ENCODE assay signal across 8 mouse cellular contexts in genomic region chr7:51878730-51879129, GRCm38 (mm10). TPM values are rescaled to one million over a fixed set of nuclear protein-coding genes. Genes with fewer than 3 reads are reported as not detected.
DNase-seq lines count a peak whose midpoint lies in the region; ATAC-seq lines count a peak whose summit lies in the region.

No protein-coding gene starts in this region.

- H3K4me1 ChIP-seq in heart, embryonic 14.5 days (ENCODE audit: control insufficient read depth in 2 of 2, insufficient read depth in 2 of 2, low read length in 2 of 2) = peaks cover 0 to 2% of the 10 kb centered on the region in 2 experiments; a peak in 2 of 4 replicates

- H3K4me3 ChIP-seq in heart, embryonic 14.5 days (ENCODE audit: control insufficient read depth in 1 of 2, insufficient read depth in 1 of 2, low read depth in 1 of 2, low read length in 2 of 2) = peak overlapping the region; percentile 54 to 60

- ATAC-seq in heart, embryonic 14.5 days (ENCODE audit: insufficient number of reproducible peaks, insufficient read depth, low FRiP score, low read depth) = peak; percentile 21; the same call in 1 of the 2 replicates

- H3K4me2 ChIP-seq in heart, embryonic 14.5 days (ENCODE audit: low read length) = peak overlapping the region; percentile 94

- 3% methylated on average over 8 of the region's 8 CpGs for WGBS in heart, embryonic 14.5 days

- H3K27ac ChIP-seq in heart, embryonic 14.5 days (replicated peaks in 1 of 2; ENCODE audit: control insufficient read depth in 1 of 2, insufficient read depth in 1 of 2, low read depth in 2 of 2, low read length in 2 of 2) = peak overlapping the region; percentile 70 to 79

- no peak for DNase-seq in heart, adult 9 months (ENCODE audit: low spot score in 2 of 2)
- DNase-seq in R1 (ENCODE audit: low read depth, low spot score) = peak; percentile 11
- DNase-seq in heart, postnatal 4 days = peak; percentile 8
- DNase-seq in mesoderm, embryonic 11.5 days (ENCODE audit: low read depth, low spot score) = peak; percentile 38
- no peak for DNase-seq in frontal cortex, adult 2 months (ENCODE audit: extremely low spot score in 1 of 2, low spot score in 1 of 2)
- DNase-seq in testis, postnatal 14 days (ENCODE audit: low spot score) = no peak
- DNase-seq in frontal cortex, postnatal 25 days (ENCODE audit: low spot score in 2 of 2) = no peak

- no peaks in the 10 kb centered on the region for H3K9me3 ChIP-seq in heart, embryonic 14.5 days (ENCODE audit: control insufficient read depth, low read length)

- no peaks in the 10 kb centered on the region for H3K36me3 ChIP-seq in heart, embryonic 14.5 days (ENCODE audit: control insufficient read depth, insufficient read depth, low read length)

- peak overlapping the region; percentile 77 for H3K9ac ChIP-seq in heart, embryonic 14.5 days (ENCODE audit: low read length)

- no peaks in the 10 kb centered on the region for H3K27me3 ChIP-seq in heart, embryonic 14.5 days (ENCODE audit: control insufficient read depth, insufficient read depth, low read length)

RNA-seq across cellular contexts. Expression of gene Fancf, which starts 16.7 kb away (rescaled TPM):
- 7.6 and 9.3 TPM in 2 replicates for polyA plus RNA-seq in heart, embryonic 14.5 days (2014; fragmentation: Nextera tagmentation; extraction: Ambion mirVana)
- 1 to 10 TPM; 3.7 to 4.9 TPM for total RNA-seq in heart, postnatal 4 days (2021)
- 4.8 and 5.0 TPM in 2 replicates for polyA plus RNA-seq in frontal cortex, adult 2 months (2012; rRNA removed)

RNA-seq across cellular contexts. Expression of gene Gas2, which starts 16.9 kb away (rescaled TPM):
- polyA plus RNA-seq in heart, embryonic 14.5 days (2014; fragmentation: Nextera tagmentation; extraction: Ambion mirVana) = 7.8 and 9.8 TPM in 2 replicates
- 10 to 100 TPM; 12.9 to 16.4 TPM for total RNA-seq in heart, postnatal 4 days (2021)
- polyA plus RNA-seq in frontal cortex, adult 2 months (2012; rRNA removed) = 9.7 and 11.5 TPM in 2 replicates

Comparison
In these comparisons a context has a peak if more than half of its experiments do, and no peak if none do; other contexts are left out.
1. DNase-seq: peak in R1 (single experiment), heart, postnatal 4 days (single experiment) and mesoderm, embryonic 11.5 days (single experiment); none in heart, adult 9 months (0 of 2), frontal cortex, adult 2 months (0 of 2), testis, postnatal 14 days (single experiment) and frontal cortex, postnatal 25 days (0 of 2).